Mouse (Mus musculus) MEL (cell line): Measurements from ENCODE around the gene Atxn7.

Experiments
- CTCF ChIP-seq, 3 experiments: IDR thresholded peaks in 2 of 3; conservative IDR thresholded peaks in 1 of 3; 2 replicates each; pipeline ENCODE4 v1.5.1; 2011 to 2012; ENCODE audit warnings: low read length in 3 of 3, low read depth in 2 of 3, mild to moderate bottlenecking in 2 of 3, improper control_type of control experiment in 1 of 3, inconsistent platforms in 1 of 3, mixed read lengths in 1 of 3, moderate library complexity in 1 of 3; ENCODE audit not compliant: control insufficient read depth in 1 of 3, insufficient read depth in 1 of 3, poor library complexity in 1 of 3, severe bottlenecking in 1 of 3
- ELF1 ChIP-seq: IDR thresholded peaks from 2 replicates; pipeline ENCODE4 v1.6.1; 2014; ENCODE audit warnings: low read depth, mild to moderate bottlenecking, inconsistent platforms, low read length, improper control_type of control experiment, moderate library complexity
- EP300 ChIP-seq, 2 experiments: IDR thresholded peaks; 2 replicates each; pipeline ENCODE4 v1.6.1; 2011; ENCODE audit warnings: improper control_type of control experiment in 2 of 2, low read length in 2 of 2, low read depth in 1 of 2, mild to moderate bottlenecking in 1 of 2
- GATA1 ChIP-seq: IDR thresholded peaks from 2 replicates; pipeline ENCODE4 v1.6.1; 2011; ENCODE audit warnings: low read depth, low read length, improper control_type of control experiment
- MEF2A ChIP-seq: IDR thresholded peaks from 2 replicates; pipeline ENCODE4 v1.6.1; 2014; ENCODE audit warnings: low read depth, mild to moderate bottlenecking, inconsistent platforms, low read length, improper control_type of control experiment; ENCODE audit not compliant: poor library complexity, insufficient replicate concordance, severe bottlenecking; ENCODE audit errors: extremely low read depth
- POLR2A ChIP-seq, 2 experiments: IDR thresholded peaks; 2 replicates each; pipeline ENCODE4 v1.6.1; 2011 to 2012; ENCODE audit warnings: low read length in 2 of 2, mild to moderate bottlenecking in 2 of 2, control low read depth in 1 of 2, improper control_type of control experiment in 1 of 2, low read depth in 1 of 2, moderate library complexity in 1 of 2; ENCODE audit not compliant: control insufficient read depth in 1 of 2, insufficient read depth in 1 of 2, poor library complexity in 1 of 2
- RAD21 ChIP-seq: IDR thresholded peaks from 2 replicates; pipeline ENCODE4 v1.6.1; 2011; ENCODE audit warnings: mild to moderate bottlenecking, low read depth, low read length, improper control_type of control experiment
- SIN3A ChIP-seq: IDR thresholded peaks from 2 replicates; pipeline ENCODE4 v1.6.1; 2012; ENCODE audit warnings: low read length, improper control_type of control experiment, inconsistent platforms
- TBP ChIP-seq: IDR thresholded peaks from 2 replicates; pipeline ENCODE4 v1.8.0; 2011; ENCODE audit warnings: low read depth, low read length, improper control_type of control experiment
- UBTF ChIP-seq: IDR thresholded peaks from 2 replicates; pipeline ENCODE4 v1.6.1; 2012; ENCODE audit warnings: low read depth, mild to moderate bottlenecking, inconsistent platforms, low read length, improper control_type of control experiment, moderate library complexity, borderline replicate concordance; ENCODE audit not compliant: insufficient read depth
- USF1 ChIP-seq: IDR thresholded peaks from 2 replicates; pipeline ENCODE4 v1.6.1; 2014; ENCODE audit warnings: low read depth, mild to moderate bottlenecking, inconsistent platforms, low read length, improper control_type of control experiment, moderate library complexity
- USF2 ChIP-seq, 2 experiments: IDR thresholded peaks; 2 replicates each; pipeline ENCODE4 v1.6.1; 2011 to 2012; ENCODE audit warnings: improper control_type of control experiment in 2 of 2, low read length in 2 of 2, borderline replicate concordance in 1 of 2, inconsistent platforms in 1 of 2, low read depth in 1 of 2, mild to moderate bottlenecking in 1 of 2; ENCODE audit not compliant: insufficient read depth in 1 of 2
- ZNF384 ChIP-seq: IDR thresholded peaks from 2 replicates; pipeline ENCODE4 v1.6.1; 2012; ENCODE audit warnings: low read depth, mild to moderate bottlenecking, inconsistent platforms, low read length, improper control_type of control experiment

GRCm38 (mm10) chr14:13917208-13917607, 44.0 kb upstream of the Atxn7 start:
- TF ChIP-seq EP300 (IDR thresholded peaks at IDR 0.05; ENCODE audit: low read depth in 1 of 2, low read length in 2 of 2) (no peak), POLR2A (IDR thresholded peaks at IDR 0.05; ENCODE audit: control insufficient read depth in 1 of 2, insufficient read depth in 1 of 2, low read depth in 1 of 2, low read length in 2 of 2, poor library complexity in 1 of 2) (no peak), TBP (no peak), RAD21 (no peak), USF1 (no peak), USF2 (IDR thresholded peaks at IDR 0.05; ENCODE audit: borderline replicate concordance in 1 of 2, insufficient read depth in 1 of 2, low read depth in 1 of 2, low read length in 2 of 2) (no peak), CTCF (IDR thresholded peaks at IDR 0.05 in 2 of 3, conservative IDR thresholded peaks at IDR 0.05 in 1 of 3; ENCODE audit: control insufficient read depth in 1 of 3, insufficient read depth in 1 of 3, low read depth in 2 of 3, low read length in 3 of 3, poor library complexity in 1 of 3, severe bottlenecking in 1 of 3) (no peak), UBTF (no peak), MEF2A (no peak), ELF1 (no peak), SIN3A (no peak), ZNF384 (no peak), GATA1 (no peak)
